Mouse (Mus musculus) liver (tissue): ENCODE results near the gene Vmn1r191.
"Not testable (repeated sequence)": the region's sequence is repeated elsewhere in the genome, so short reads cannot be mapped to it uniquely, and the experiment has no call there.

Experiments used
- DNase-seq: peaks from one replicate; pipeline ENCODE4 v3.0.0-alpha.2; 2020; ENCODE audit warnings: mixed read lengths

Vmn1r191 gene

GRCm38 (mm10) chr13:22183869-22184268 is at the start of gene Vmn1r191:
Gene Vmn1r191 (minus strand): TSS chr13:22183969.
- DNase-seq: no peak

GRCm38 (mm10) chr13:22223060-22223459 is 39.3 kb upstream of the Vmn1r191 start, which contains the start of gene Vmn1r193:
Gene Vmn1r193 (minus strand): TSS chr13:22223160.
- not testable (repeated sequence) for DNase-seq

DNA sequence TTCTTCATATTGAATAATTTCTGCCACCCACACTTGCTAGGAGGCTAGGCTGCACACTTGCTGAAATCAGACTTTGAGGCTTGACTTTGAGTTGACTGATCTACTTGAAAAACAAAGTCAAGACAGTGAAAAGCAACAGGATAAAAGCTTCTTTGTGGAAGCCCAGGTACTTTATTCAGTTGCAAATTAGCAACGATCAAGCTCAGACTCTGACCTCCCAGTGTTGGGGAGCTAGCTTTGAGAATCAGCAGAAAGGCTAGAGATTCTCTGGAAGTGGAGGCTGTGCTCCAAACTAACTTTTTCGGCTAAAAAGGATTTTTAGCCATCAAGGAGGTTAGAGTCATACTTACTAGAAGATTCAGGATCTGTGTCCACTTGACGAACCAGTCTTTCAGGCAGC is 9.0 kb upstream of the Vmn1r191 start:
- DNase-seq: not testable (repeated sequence)

DNA sequence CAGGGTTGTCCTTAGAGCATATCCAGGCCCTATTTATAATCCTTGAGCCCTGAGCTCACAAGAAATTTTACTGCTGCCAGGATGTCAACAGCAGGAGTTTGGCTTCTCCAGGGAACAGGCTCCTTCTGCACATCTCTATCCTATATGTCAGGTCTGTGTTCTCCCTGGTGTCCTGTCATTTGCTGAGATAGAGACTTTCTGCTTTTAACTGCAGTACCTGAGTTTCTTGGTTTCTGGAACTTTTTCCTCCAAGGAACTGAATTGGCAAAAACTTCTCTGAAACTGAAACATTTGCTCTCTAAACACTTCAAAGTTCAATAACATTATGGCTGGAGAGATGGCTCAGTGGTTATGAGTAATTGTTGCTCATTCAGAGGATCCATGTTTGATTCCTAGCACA is 7.3 kb upstream of the Vmn1r191 start, which contains the start of gene Vmn1r192:
TSS of gene Vmn1r192 (minus strand) at position 101 of the 400 bp plus-strand sequence.
- no peak for DNase-seq

DNA sequence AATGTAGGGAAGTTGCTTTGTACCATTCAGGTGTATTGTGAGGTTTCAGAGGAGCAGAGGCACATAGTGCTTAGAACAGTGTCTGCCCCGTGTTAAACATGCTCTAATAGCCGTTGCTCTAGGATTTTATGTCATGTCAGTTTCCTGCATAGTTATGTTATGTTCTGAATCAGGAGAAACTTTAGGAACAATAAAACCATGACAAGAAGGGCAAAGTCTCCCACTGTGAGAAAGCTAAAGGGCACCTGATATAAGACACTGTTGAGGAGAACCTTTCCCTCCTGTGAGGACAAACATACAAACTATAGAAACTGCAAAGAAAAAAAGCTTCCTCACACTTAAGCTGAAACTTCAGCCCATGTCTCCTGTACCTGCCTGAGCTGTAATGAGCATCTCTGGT is 6.6 kb upstream of the Vmn1r191 start:
- DNase-seq: no peak

DNA sequence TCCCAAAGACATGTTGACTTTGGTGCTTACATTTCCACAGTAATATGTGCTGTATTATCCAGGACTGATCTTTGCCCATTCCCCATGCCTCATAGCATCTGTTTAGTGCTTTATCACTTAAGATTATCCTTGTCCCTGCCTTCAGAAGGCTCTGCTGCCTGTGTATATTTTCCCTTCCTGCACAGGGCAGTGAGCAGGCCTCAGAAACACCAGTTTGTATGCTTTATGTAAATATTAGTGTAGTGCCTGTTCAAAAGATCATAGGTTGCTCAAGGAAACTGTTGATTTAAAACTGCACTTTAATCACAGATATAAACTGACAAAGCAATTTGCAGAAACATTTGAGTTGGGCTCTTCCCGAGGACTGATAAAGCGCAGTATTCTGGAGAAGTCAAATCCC is 5.5 kb upstream of the Vmn1r191 start:
- no peak for DNase-seq

GRCm38 (mm10) chr13:22168416-22168815 is 15.4 kb downstream of the Vmn1r191 start:
- no peak for DNase-seq

DNA sequence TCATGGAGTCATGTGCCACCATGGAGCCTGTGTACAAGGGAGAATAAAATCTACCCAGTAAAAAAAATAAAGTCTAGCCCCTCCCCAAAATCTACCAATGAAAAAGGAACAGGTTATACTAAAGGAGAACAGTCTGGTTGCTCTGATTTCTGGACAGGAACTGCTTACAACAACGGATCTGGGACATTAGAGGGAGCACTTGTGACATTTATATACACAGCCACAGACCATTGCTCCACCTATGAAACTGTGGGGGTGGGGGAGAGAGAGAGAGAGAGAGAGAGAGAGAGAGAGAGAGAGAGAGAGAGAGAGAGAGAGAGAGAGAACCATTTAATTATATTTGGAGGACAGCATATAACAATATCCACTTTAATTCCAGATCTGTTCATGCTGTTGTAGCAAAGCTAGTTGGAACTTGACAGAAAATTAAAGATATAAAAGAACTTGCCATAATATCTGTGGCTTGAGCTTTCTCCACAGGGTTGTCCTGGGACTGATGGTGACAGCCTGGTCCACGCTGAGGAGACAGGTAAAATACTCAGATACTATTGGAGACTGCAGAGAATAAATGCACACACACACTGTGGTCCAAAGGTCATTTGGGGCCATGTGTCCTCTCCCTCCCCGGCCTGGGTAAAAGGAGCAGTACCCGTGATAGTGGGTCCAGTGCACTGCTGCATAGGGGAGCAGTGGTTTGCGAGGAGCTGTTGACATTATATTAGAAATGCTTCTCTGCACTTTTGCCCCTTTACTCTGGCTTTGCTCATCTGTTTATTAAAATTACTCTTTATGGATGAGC is 47.1 kb downstream of the Vmn1r191 start:
- not testable (repeated sequence) for DNase-seq
